Mouse (Mus musculus): ENCODE measurements around the gene Pacs1. TPM values are rescaled to one million over a fixed set of nuclear protein-coding genes. Genes with fewer than 3 reads are reported as not detected.
"Not testable (repeated sequence)": the region's sequence is repeated elsewhere in the genome, so short reads cannot be mapped to it uniquely, and the experiment has no call there.

The Pacs1 gene
- polyA plus RNA-seq, 1 experiment from 2014 or later, result 36.6 TPM

- H3K9me3 ChIP-seq (replicated peaks); ATAC-seq (ENCODE audit: low FRiP score); H3K27ac ChIP-seq; H3K36me3 ChIP-seq; H3K4me3 ChIP-seq; H3K9ac ChIP-seq; H3K27me3 ChIP-seq; H3K4me2 ChIP-seq (replicated peaks); H3K4me1 ChIP-seq: not testable (repeated sequence)
- 97% methylated on average over 1 of the region's 1 CpGs for WGBS
These were observed 35.9 kb downstream of the Pacs1 start for GRCm38 (mm10) chr19:5236981-5237380.

DNA sequence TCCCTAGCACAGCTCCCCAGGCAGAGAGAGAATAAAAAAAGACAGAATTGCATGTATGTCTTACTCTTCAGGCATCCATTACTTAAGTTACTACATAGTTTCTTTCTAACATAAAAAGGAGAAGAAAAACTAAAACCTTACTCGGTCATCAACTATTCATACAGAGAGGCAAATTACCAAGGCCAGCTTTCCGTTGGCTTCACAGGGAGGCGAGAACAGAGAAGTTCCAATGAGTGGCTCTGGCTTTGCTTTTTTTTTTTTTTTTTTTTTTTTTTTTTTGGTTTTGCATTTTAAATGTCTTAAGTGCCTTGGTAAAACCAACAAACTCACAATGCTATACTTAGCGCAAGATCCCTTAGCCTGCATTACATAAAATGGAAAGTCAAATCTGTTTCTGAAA, 40.2 kb downstream of the Pacs1 start:
- no peak for ATAC-seq (ENCODE audit: low FRiP score)
- no peak overlapping the region for H3K4me3 ChIP-seq
- H3K9ac ChIP-seq, result no peak overlapping the region
- H3K9me3 ChIP-seq (replicated peaks), result no peaks in the 10 kb centered on the region
- no peak overlapping the region for H3K4me2 ChIP-seq (replicated peaks)
- no peaks in the 10 kb centered on the region for H3K27me3 ChIP-seq
- no peaks in the 10 kb centered on the region for H3K36me3 ChIP-seq
- no peak overlapping the region for H3K27ac ChIP-seq
- no peaks in the 10 kb centered on the region for H3K4me1 ChIP-seq
- WGBS, result 93% methylated on average over 4 of the region's 4 CpGs

- H3K9ac ChIP-seq, result no peak overlapping the region
- no peak for ATAC-seq (ENCODE audit: low FRiP score)
- 84% methylated on average over 2 of the region's 2 CpGs for WGBS
- H3K27me3 ChIP-seq, result no peaks in the 10 kb centered on the region
- H3K4me3 ChIP-seq, result no peak overlapping the region
- no peaks in the 10 kb centered on the region for H3K9me3 ChIP-seq (replicated peaks)
- H3K4me1 ChIP-seq, result no peaks in the 10 kb centered on the region
- H3K36me3 ChIP-seq, result no peaks in the 10 kb centered on the region
- H3K4me2 ChIP-seq (replicated peaks), result no peak overlapping the region
- H3K27ac ChIP-seq, result no peak overlapping the region
These were observed 42.8 kb downstream of the Pacs1 start for GRCm38 (mm10) chr19:5230110-5230509.

DNA sequence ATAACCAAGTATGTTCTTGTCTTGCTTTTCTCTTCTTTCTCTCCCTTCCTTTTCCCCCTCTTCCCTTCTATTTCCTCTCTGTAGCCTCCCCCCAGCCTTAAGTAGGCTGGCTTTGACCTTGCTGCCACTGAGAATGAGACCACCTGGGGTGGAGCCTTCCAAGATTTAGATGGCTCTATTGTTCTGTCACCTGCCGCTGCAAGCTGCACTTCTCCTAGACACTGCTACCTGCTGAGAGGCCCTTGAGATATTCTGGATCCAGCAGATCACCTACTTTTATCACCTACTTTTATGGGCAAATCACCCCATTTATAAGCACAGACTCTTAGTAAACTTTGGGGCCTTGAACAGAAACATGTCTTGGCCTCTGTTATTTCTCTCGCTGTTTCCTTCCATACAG, 48.3 kb downstream of the Pacs1 start:
- WGBS, result 58% methylated on average over 2 of the region's 2 CpGs
- no peak overlapping the region for H3K4me3 ChIP-seq
- ATAC-seq (ENCODE audit: low FRiP score), result no peak

GRCm38 (mm10) chr19:5224077-5224476, 48.8 kb downstream of the Pacs1 start:
- no peaks in the 10 kb centered on the region for H3K27me3 ChIP-seq
- no peak overlapping the region for H3K27ac ChIP-seq
- H3K4me3 ChIP-seq, result no peak overlapping the region
- no peaks in the 10 kb centered on the region for H3K36me3 ChIP-seq
- no peak overlapping the region for H3K4me2 ChIP-seq (replicated peaks)
- ATAC-seq (ENCODE audit: low FRiP score), result no peak
- no peak overlapping the region for H3K9ac ChIP-seq
- H3K9me3 ChIP-seq (replicated peaks), result no peaks in the 10 kb centered on the region
- H3K4me1 ChIP-seq, result no peaks in the 10 kb centered on the region
- WGBS, result 91% methylated on average over 4 of the region's 4 CpGs

More for the DNA sequence above, 48.3 kb downstream of the Pacs1 start:
- no peaks in the 10 kb centered on the region for H3K27me3 ChIP-seq
- H3K36me3 ChIP-seq, result no peaks in the 10 kb centered on the region
- no peaks in the 10 kb centered on the region for H3K9me3 ChIP-seq (replicated peaks)
- no peak overlapping the region for H3K4me2 ChIP-seq (replicated peaks)
- no peak overlapping the region for H3K27ac ChIP-seq
- no peak overlapping the region for H3K9ac ChIP-seq
- H3K4me1 ChIP-seq, result no peaks in the 10 kb centered on the region

DNA sequence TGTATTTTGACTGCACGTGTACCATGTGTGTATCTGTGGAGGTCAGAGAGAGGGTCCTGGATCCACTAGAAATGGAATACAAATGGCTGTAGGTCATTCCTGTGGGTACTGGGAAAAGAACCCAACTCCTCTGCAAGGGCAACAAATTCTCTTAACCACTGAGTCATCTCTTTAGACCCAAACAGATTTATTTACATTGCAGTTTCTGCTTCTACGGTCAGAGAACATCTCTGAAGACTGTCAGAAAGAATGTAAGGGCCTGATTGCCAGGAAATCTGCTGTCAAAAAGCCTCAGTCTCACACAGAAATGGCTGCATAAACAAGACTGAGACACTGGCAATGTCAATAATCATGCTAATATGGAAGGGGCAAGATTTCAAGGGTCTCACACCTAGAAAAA, 51.0 kb downstream of the Pacs1 start:
- WGBS, result 74% methylated on average over 2 of the region's 2 CpGs
- no peaks in the 10 kb centered on the region for H3K9me3 ChIP-seq (replicated peaks)

DNA sequence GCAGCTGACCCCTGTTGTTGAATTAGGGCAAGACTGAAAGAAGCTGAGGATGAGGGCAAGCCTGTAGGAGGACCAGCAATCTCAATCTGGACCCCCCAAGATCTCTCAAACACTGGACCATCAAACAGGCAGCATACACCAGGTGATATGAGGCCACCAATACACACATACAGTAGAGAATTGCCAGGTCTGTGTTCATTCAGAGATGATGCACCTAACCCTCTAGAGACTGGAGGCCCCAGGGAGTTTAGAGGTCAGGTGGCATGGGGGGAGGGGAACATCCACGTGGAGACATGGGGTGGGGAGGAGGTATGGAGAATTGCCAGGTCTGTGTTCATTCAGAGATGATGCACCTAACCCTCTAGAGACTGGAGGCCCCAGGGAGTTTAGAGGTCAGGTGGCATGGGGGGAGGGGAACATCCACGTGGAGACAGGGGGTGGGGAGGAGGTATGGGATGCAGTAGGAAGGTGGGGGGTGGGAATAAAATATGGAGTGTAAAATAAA, 51.6 kb downstream of the Pacs1 start:
- not testable (repeated sequence) for H3K4me3 ChIP-seq; H3K4me2 ChIP-seq (replicated peaks); H3K4me1 ChIP-seq; H3K27ac ChIP-seq; H3K9ac ChIP-seq; H3K27me3 ChIP-seq; H3K9me3 ChIP-seq (replicated peaks); H3K36me3 ChIP-seq; ATAC-seq (ENCODE audit: low FRiP score)
- WGBS, result 33% methylated on average over 2 of the region's 2 CpGs

More for the DNA sequence above, 51.0 kb downstream of the Pacs1 start:
- H3K9ac ChIP-seq, result no peak overlapping the region
- H3K27ac ChIP-seq, result no peak overlapping the region
- ATAC-seq (ENCODE audit: low FRiP score), result no peak
- H3K27me3 ChIP-seq, result no peaks in the 10 kb centered on the region
- H3K4me2 ChIP-seq (replicated peaks), result no peak overlapping the region
- H3K36me3 ChIP-seq, result no peaks in the 10 kb centered on the region
- no peak overlapping the region for H3K4me3 ChIP-seq
- no peaks in the 10 kb centered on the region for H3K4me1 ChIP-seq

DNA sequence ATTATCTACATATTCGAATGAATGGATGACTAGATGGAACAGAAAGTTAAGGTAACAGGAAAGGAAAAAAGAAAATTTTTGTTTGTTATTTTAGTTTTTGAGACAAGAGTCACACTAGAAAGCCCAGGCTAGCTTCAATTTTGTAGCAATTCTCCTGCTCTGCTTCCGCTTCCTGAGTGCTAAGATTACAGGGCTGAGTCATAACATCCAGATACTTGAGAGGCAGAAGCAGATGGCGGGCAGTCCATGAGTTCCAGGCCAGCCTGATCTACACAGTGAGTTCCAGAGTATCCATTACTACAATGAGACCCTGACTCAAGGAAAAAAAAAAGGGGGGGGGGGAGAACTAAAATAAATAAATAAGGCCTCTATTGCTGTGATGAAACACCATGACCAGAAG, 52.5 kb downstream of the Pacs1 start:
- Histone ChIP-seq H3K27me3 (no peaks in the 10 kb centered on the region), H3K4me2 (replicated peaks) (no peak overlapping the region), H3K27ac (no peak overlapping the region), H3K36me3 (no peaks in the 10 kb centered on the region), H3K4me1 (no peaks in the 10 kb centered on the region), H3K9ac (no peak overlapping the region), H3K9me3 (replicated peaks) (no peaks in the 10 kb centered on the region), H3K4me3 (no peak overlapping the region)
- WGBS, result 91% methylated on average over 3 of the region's 3 CpGs
- ATAC-seq (ENCODE audit: low FRiP score), result no peak

GRCm38 (mm10) chr19:5201691-5202090, 71.2 kb downstream of the Pacs1 start:
- no peak overlapping the region for H3K9ac ChIP-seq
- no peaks in the 10 kb centered on the region for H3K9me3 ChIP-seq (replicated peaks)
- H3K27me3 ChIP-seq, result no peaks in the 10 kb centered on the region
- H3K27ac ChIP-seq, result no peak overlapping the region
- H3K4me3 ChIP-seq, result no peak overlapping the region
- no peaks in the 10 kb centered on the region for H3K36me3 ChIP-seq
- H3K4me2 ChIP-seq (replicated peaks), result no peak overlapping the region
- no peaks in the 10 kb centered on the region for H3K4me1 ChIP-seq
- ATAC-seq (ENCODE audit: low FRiP score), result no peak
- WGBS, result 88% methylated on average over 2 of the region's 2 CpGs

DNA sequence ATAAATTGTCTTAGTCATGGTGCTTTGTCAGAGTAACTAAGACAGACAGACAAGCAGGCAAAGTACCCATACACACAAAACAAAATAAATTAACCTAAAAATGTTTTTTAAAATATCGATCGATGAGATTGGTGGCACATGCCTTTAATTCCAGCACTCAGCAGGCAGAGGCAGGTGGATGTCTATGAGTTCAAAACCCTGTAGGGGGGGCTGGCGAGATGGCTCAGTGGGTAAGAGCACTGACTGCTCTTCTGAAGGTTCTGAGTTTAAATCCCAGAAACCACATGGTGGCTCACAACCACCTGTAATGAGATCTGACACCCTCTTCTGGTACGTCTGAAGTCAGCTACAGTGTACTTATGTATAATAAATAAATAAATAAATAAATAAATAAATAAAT, 72.3 kb downstream of the Pacs1 start:
- not testable (repeated sequence) for H3K9me3 ChIP-seq (replicated peaks); H3K27ac ChIP-seq; H3K27me3 ChIP-seq; ATAC-seq (ENCODE audit: low FRiP score); H3K4me3 ChIP-seq; H3K9ac ChIP-seq; H3K4me1 ChIP-seq; H3K36me3 ChIP-seq; H3K4me2 ChIP-seq (replicated peaks)
- WGBS, result 86% methylated on average over 4 of the region's 4 CpGs

DNA sequence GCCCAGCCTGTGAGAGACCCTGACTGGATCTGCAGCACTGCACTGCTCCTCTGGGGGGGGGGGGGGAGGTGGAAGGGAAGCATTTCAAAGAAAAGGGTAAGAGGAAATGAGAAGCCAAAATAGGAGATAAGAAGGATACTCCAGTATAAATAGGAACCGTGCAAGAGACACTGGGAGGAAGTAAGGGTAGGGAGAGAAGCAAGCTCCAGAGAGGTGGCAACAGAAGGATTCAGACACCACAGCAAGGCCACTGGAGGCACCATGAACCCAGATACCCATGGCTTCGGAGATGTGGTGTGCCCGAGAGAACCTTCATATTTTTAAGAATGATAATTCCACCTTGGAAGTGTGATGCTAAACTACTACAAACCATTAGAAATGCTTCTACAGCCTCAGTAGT, 74.4 kb downstream of the Pacs1 start:
- no peak overlapping the region for H3K27ac ChIP-seq
- no peaks in the 10 kb centered on the region for H3K4me1 ChIP-seq
- no peak overlapping the region for H3K9ac ChIP-seq
- no peaks in the 10 kb centered on the region for H3K9me3 ChIP-seq (replicated peaks)
- H3K4me2 ChIP-seq (replicated peaks), result no peak overlapping the region
- H3K27me3 ChIP-seq, result no peaks in the 10 kb centered on the region
- ATAC-seq (ENCODE audit: low FRiP score), result no peak
- H3K4me3 ChIP-seq, result no peak overlapping the region
- H3K36me3 ChIP-seq, result no peaks in the 10 kb centered on the region
- 87% methylated on average over 3 of the region's 3 CpGs for WGBS

- H3K27ac ChIP-seq, result no peak overlapping the region
- no peaks in the 10 kb centered on the region for H3K9me3 ChIP-seq (replicated peaks)
- H3K36me3 ChIP-seq, result no peaks in the 10 kb centered on the region
- H3K27me3 ChIP-seq, result no peaks in the 10 kb centered on the region
- H3K9ac ChIP-seq, result no peak overlapping the region
- no peak overlapping the region for H3K4me2 ChIP-seq (replicated peaks)
- 60% methylated on average over 7 of the region's 7 CpGs for WGBS
- H3K4me3 ChIP-seq, result no peak overlapping the region
- peaks cover 12% of the 10 kb centered on the region for H3K4me1 ChIP-seq
- no peak for ATAC-seq (ENCODE audit: low FRiP score)
These were observed 77.4 kb downstream of the Pacs1 start for GRCm38 (mm10) chr19:5195417-5196035.

GRCm38 (mm10) chr19:5192397-5192796, 80.5 kb downstream of the Pacs1 start:
- no peaks in the 10 kb centered on the region for H3K9me3 ChIP-seq (replicated peaks)
- no peaks in the 10 kb centered on the region for H3K27me3 ChIP-seq
- no peak overlapping the region for H3K27ac ChIP-seq
- H3K4me2 ChIP-seq (replicated peaks), result no peak overlapping the region
- no peak for ATAC-seq (ENCODE audit: low FRiP score)
- peaks cover 12% of the 10 kb centered on the region for H3K4me1 ChIP-seq
- no peak overlapping the region for H3K9ac ChIP-seq
- no peaks in the 10 kb centered on the region for H3K36me3 ChIP-seq
- H3K4me3 ChIP-seq, result no peak overlapping the region

All from hindbrain, embryonic 12.5 days (tissue).